In genomic region chr13:119835320-119836056, GRCm38 (mm10) we compare ENCODE assay signal across 8 mouse cellular contexts. TPM values are rescaled to one million over a fixed set of nuclear protein-coding genes. Genes with fewer than 3 reads are reported as not detected.
DNase-seq lines count a peak whose midpoint lies in the region; ATAC-seq and TF ChIP-seq lines count a peak whose summit lies in the region.
"Not testable (repeated sequence)": the region's sequence is repeated elsewhere in the genome, so short reads cannot be mapped to it uniquely, and the experiment has no call there.

Gene D13Ertd608e (plus strand): TSS chr13:119836006.

- POLR2A ChIA-PET in Patski (lab: Charles Lee) = not testable (repeated sequence)

- CTCF ChIA-PET in Patski (lab: Charles Lee) = not testable (repeated sequence)

- peak; percentile 60 for ATAC-seq in Patski
- ATAC-seq in hindbrain, embryonic 15.5 days (ENCODE audit: low FRiP score, low read depth) = peak; percentile 49
- ATAC-seq in lung, postnatal 0 days = peak; percentile 55
- peak; percentile 41; the same call in 1 of the 2 replicates for ATAC-seq in neural tube, embryonic 14.5 days (ENCODE audit: low read depth)

- H3K9ac ChIP-seq in hindbrain, embryonic 15.5 days; lung, postnatal 0 days (replicated peaks; ENCODE audit: low read depth); neural tube, embryonic 14.5 days (replicated peaks; ENCODE audit: low read depth, low read length): not testable (repeated sequence)

- DNase-seq in Patski (ENCODE audit: low read depth, low spot score) = not testable (repeated sequence)
- DNase-seq in cerebellum, postnatal 14 days = peak; percentile 40 to 46
- peak; percentile 9 for DNase-seq in gastrocnemius, adult 18-20 months (ENCODE audit: low spot score)
- peak; percentile 18 to 37 for DNase-seq in layer of hippocampus, postnatal 14 days (ENCODE audit: low spot score in 2 of 2)
- peak; percentile 46 for DNase-seq in lung, postnatal 0 days (ENCODE audit: low spot score)
- DNase-seq in testis, postnatal 10 days (ENCODE audit: low spot score) = peak; percentile 54

- peak within 1 kb of the TSS; percentile 31 for H3K4me3 ChIP-seq in hindbrain, embryonic 15.5 days
- H3K4me3 ChIP-seq in lung, postnatal 0 days (ENCODE audit: low read depth, low read length) = peak within 1 kb of the TSS; percentile 17; the same call in 1 of the 2 replicates
- H3K4me3 ChIP-seq in neural tube, embryonic 14.5 days (ENCODE audit: low read depth, low read length) = not testable (repeated sequence)

- not testable (repeated sequence) for H3K27ac ChIP-seq in hindbrain, embryonic 15.5 days (replicated peaks); lung, postnatal 0 days (ENCODE audit: low read length); neural tube, embryonic 14.5 days (ENCODE audit: low read depth, low read length)

- not testable (repeated sequence) for TF ChIP-seq EP300 in lung, postnatal 0 days (IDR thresholded peaks at IDR 0.05)

- peak within 1 kb of the TSS; percentile 50 for H3K4me2 ChIP-seq in hindbrain, embryonic 15.5 days
- H3K4me2 ChIP-seq in lung, postnatal 0 days (replicated peaks; ENCODE audit: low read depth, low read length) = peak within 1 kb of the TSS; percentile 36; the same call in 1 of the 2 replicates
- not testable (repeated sequence) for H3K4me2 ChIP-seq in neural tube, embryonic 14.5 days (ENCODE audit: low read depth, low read length)

- WGBS in hindbrain, embryonic 15.5 days = 15% methylated on average over 19 of the region's 25 CpGs
- 12% methylated on average over 18 of the region's 25 CpGs for WGBS in lung, postnatal 0 days
- WGBS in neural tube, embryonic 14.5 days = 19% methylated on average over 18 of the region's 25 CpGs

- not testable (repeated sequence) for H3K27me3 ChIP-seq in Patski; hindbrain, embryonic 15.5 days; lung, postnatal 0 days (replicated peaks; ENCODE audit: insufficient read depth, low read length); neural tube, embryonic 14.5 days (ENCODE audit: control insufficient read depth, insufficient read depth, low read length)

- not testable (repeated sequence) for H3K9me3 ChIP-seq in hindbrain, embryonic 15.5 days; lung, postnatal 0 days (ENCODE audit: low read length); neural tube, embryonic 14.5 days (ENCODE audit: control insufficient read depth, low read length)

- not testable (repeated sequence) for H3K36me3 ChIP-seq in hindbrain, embryonic 15.5 days; lung, postnatal 0 days (ENCODE audit: insufficient read depth, low read length); neural tube, embryonic 14.5 days (ENCODE audit: control insufficient read depth, insufficient read depth, low read length)

- not testable (repeated sequence) for H3K4me1 ChIP-seq in hindbrain, embryonic 15.5 days (replicated peaks); lung, postnatal 0 days (ENCODE audit: insufficient read depth, low read depth, low read length); neural tube, embryonic 14.5 days (ENCODE audit: control insufficient read depth, insufficient read depth, low read length)

- TF ChIP-seq CTCF in Patski (IDR thresholded peaks at IDR 0.05) = peak; percentile 39
- peak; percentile 62 for TF ChIP-seq CTCF in lung, postnatal 0 days (IDR thresholded peaks at IDR 0.05)

- in situ Hi-C loops in Patski (cut with MboI; ENCODE audit: low pct_unique_long_range_greater_than_20kb) = not testable (repeated sequence)

RNA-seq across cellular contexts. Expression of gene D13Ertd608e, which starts in this region (rescaled TPM):
- not detected for polyA plus RNA-seq in Patski (2021)
- total RNA-seq in gastrocnemius, adult 18-20 months (2021) = not detected
- polyA plus RNA-seq in hindbrain, embryonic 15.5 days (2015; fragmentation: Nextera tagmentation; extraction: Ambion mirVana) = not detected in 2 replicates
- not detected for total RNA-seq in layer of hippocampus, postnatal 14 days (2021)
- not detected in 2 replicates for polyA plus RNA-seq in lung, postnatal 0 days (2015; fragmentation: Nextera tagmentation; extraction: Ambion mirVana)
- polyA plus RNA-seq in neural tube, embryonic 14.5 days (2014; fragmentation: Nextera tagmentation; extraction: Ambion mirVana) = not detected in 2 replicates

Comparison
In these comparisons a context has a peak if more than half of its experiments do, and no peak if none do; other contexts are left out.
1. Peak in ATAC-seq in Patski; RNA of the gene not detected or under 1 TPM.
2. Peak in DNase-seq in gastrocnemius, adult 18-20 months; RNA of the gene not detected or under 1 TPM.
3. Peak in ATAC-seq, H3K4me3 ChIP-seq and H3K4me2 ChIP-seq in hindbrain, embryonic 15.5 days; RNA of the gene not detected or under 1 TPM.
4. Peak in DNase-seq in layer of hippocampus, postnatal 14 days; RNA of the gene not detected or under 1 TPM.
5. Peak in DNase-seq, ATAC-seq, H3K4me3 ChIP-seq and H3K4me2 ChIP-seq in lung, postnatal 0 days; RNA of the gene not detected or under 1 TPM.
6. Peak in ATAC-seq in neural tube, embryonic 14.5 days; RNA of the gene not detected or under 1 TPM.